Mouse (Mus musculus) kidney, embryonic 14.5 days (tissue): ENCODE results near the gene Sccpdh. TPM values are rescaled to one million over a fixed set of nuclear protein-coding genes. Genes with fewer than 3 reads are reported as not detected.
"Not testable (repeated sequence)": the region's sequence is repeated elsewhere in the genome, so short reads cannot be mapped to it uniquely, and the experiment has no call there.

Source experiments
- ATAC-seq: fragments of 200-750 bp; cut with Nextera tagmentation; 2 replicates; pipeline ENCODE4 v1.8.0; 2017; ENCODE audit warnings: moderate number of reproducible peaks, mild to moderate bottlenecking, moderate TSS enrichment, moderate library complexity; ENCODE audit not compliant: low FRiP score, low TSS enrichment
- H3K27ac ChIP-seq: fragments of 300-500 bp; sonication (generic); 2 replicates; pipeline ENCODE4 v1.5.1; 2014; ENCODE audit warnings: low read depth, mild to moderate bottlenecking, low read length, moderate library complexity, mixed read lengths
- H3K27me3 ChIP-seq: fragments of 300-500 bp; sonication (generic); 2 replicates; pipeline ENCODE4 v1.6.1; 2014; ENCODE audit warnings: mild to moderate bottlenecking, low read length; ENCODE audit not compliant: control insufficient read depth, insufficient read depth
- H3K36me3 ChIP-seq: fragments of 300-500 bp; sonication (generic); 2 replicates; pipeline ENCODE4 v1.6.1; 2014; ENCODE audit warnings: low read length, mixed read lengths; ENCODE audit not compliant: control insufficient read depth, insufficient read depth
- H3K4me1 ChIP-seq: fragments of 300-500 bp; sonication (generic); 2 replicates; pipeline ENCODE4 v1.6.1; 2014; ENCODE audit warnings: low read length, mixed read lengths; ENCODE audit not compliant: control insufficient read depth, insufficient read depth
- H3K4me2 ChIP-seq: fragments of 300-500 bp; sonication (generic); replicated peaks from 2 replicates; pipeline ENCODE4 v1.6.1; 2014; ENCODE audit warnings: low read depth, mild to moderate bottlenecking, low read length
- H3K4me3 ChIP-seq: fragments of 300-500 bp; sonication (generic); 2 replicates; pipeline ENCODE4 v1.5.1; 2014; ENCODE audit warnings: mild to moderate bottlenecking, low read length
- H3K9ac ChIP-seq: fragments of 300-500 bp; sonication (generic); 2 replicates; pipeline ENCODE4 v1.6.1; 2014; ENCODE audit warnings: low read depth, mild to moderate bottlenecking, low read length, moderate library complexity
- H3K9me3 ChIP-seq: fragments of 300-500 bp; sonication (generic); 2 replicates; pipeline ENCODE4 v1.6.1; 2016; ENCODE audit warnings: low read length; ENCODE audit not compliant: control insufficient read depth
- WGBS: fragments of 180-500 bp; shearing (Covaris S2); extraction: QIAGEN DNeasy Blood & Tissue Kit; methylation state at CpG from one replicate; pipeline ENCODE4 v1.1.7; 2014; 5-methylcytosine and 5-hydroxymethylcytosine counted together
- polyA plus RNA-seq: library from polyadenylated mRNA; unstranded; fragments of >200 nt; fragmentation: Nextera tagmentation; extraction: Ambion mirVana; gene quantifications from 2 replicates; pipeline ENCODE4 v1.2.1, GENCODE M21; 2014

Sccpdh gene
- polyA plus RNA-seq, 1 experiment from 2014 or later: 74.6 TPM

- 86% methylated on average over 5 of the region's 5 CpGs for WGBS
- no peaks in the 10 kb centered on the region for H3K4me1 ChIP-seq
- ATAC-seq: no peak
- H3K4me2 ChIP-seq: no peak overlapping the region
- H3K9me3 ChIP-seq: no peaks in the 10 kb centered on the region
- H3K27me3 ChIP-seq: no peaks in the 10 kb centered on the region
- no peak overlapping the region for H3K27ac ChIP-seq
- no peaks in the 10 kb centered on the region for H3K36me3 ChIP-seq
- no peak overlapping the region for H3K9ac ChIP-seq
- no peak overlapping the region for H3K4me3 ChIP-seq
Observed at GRCm38 (mm10) chr1:179663065-179663464, 4.9 kb upstream of the Sccpdh start.

DNA sequence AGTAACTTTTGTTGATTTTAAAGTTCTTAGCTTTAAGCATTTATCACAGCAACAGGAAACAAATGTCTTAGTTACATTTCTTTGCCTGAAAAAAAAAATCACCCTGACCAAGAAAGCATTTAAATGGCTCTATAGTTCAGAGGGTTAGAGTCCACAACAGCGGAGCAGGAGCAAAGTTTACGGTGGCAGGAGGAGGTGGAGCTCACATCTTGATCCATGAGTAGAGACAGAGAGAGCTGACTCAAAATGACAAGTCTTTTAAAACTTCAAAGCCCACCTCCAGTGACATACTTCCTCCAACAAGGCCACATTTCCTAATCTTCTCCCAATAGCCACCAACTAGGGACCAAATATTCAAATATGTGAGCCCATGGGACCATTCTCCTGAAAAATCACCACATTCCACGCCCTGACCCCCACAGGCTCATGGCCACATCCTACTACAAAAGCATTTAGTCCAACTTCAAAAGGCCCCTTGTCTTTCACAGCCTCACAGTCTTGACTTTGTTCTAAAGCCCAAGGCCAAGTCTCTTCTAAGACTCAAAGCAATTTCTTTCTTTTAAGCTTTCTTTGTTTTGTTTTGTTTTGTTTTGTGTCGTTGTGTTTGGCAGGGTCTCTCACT is 3.6 kb upstream of the Sccpdh start:
- no peak for ATAC-seq

DNA sequence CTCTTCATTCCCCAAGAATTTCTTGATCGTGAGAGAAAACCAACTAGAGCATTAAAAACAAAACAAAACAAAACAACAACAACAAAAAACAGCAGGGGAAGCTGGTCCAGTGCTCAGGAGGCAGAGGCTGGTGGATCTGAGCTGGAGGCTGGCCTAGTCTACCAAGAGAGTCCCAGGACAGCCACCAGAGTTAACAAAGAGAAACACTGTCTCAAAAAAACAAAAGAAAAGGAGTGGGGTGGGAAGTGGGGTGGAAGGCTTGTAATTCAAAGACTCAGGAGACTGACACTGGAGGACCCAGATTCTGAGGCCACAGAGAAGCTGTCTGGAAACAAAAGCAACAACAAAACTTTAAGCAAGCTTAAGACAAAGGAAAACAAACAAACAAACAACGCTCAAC is 1.0 kb upstream of the Sccpdh start:
- no peak overlapping the region for H3K9ac ChIP-seq
- no peak overlapping the region for H3K27ac ChIP-seq
- no peaks in the 10 kb centered on the region for H3K27me3 ChIP-seq
- no peaks in the 10 kb centered on the region for H3K36me3 ChIP-seq
- no peak overlapping the region for H3K4me2 ChIP-seq
- 76% methylated on average over 2 of the region's 2 CpGs for WGBS
- H3K4me3 ChIP-seq: no peak overlapping the region
- H3K9me3 ChIP-seq: no peaks in the 10 kb centered on the region
- ATAC-seq: no peak
- 0 out of 2 replicates have a peak, but pooled peaks cover 6% of the 10 kb centered on the region for H3K4me1 ChIP-seq

More for the DNA sequence above, 3.6 kb upstream of the Sccpdh start:
- H3K36me3 ChIP-seq: no peaks in the 10 kb centered on the region
- H3K27me3 ChIP-seq: no peaks in the 10 kb centered on the region
- no peak overlapping the region for H3K27ac ChIP-seq
- no peak overlapping the region for H3K4me3 ChIP-seq
- no peak overlapping the region for H3K4me2 ChIP-seq
- H3K9me3 ChIP-seq: no peaks in the 10 kb centered on the region
- H3K9ac ChIP-seq: no peak overlapping the region
- WGBS: 57% methylated on average over 4 of the region's 4 CpGs
- H3K4me1 ChIP-seq: 0 out of 2 replicates have a peak, but pooled peaks cover 6% of the 10 kb centered on the region

DNA sequence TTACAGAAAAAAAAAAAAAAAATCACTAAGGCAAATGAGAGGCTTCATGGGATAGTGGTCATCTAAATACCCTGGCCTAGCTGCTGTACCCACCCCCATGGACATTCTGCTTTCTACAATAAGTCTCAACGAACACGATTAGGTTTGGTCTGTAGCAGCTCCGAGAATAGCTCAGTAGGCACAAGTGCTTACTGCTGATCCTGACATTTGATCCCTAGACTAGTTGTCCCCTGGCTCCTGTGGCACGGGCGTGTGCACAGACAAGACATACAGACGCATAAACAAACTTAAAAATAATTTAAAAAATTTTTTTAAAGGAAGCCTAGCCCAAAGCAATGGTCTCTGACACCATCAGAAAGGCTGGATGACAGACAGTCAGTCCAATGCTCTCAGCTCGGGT is 560 bp upstream of the Sccpdh start:
- Histone ChIP-seq H3K9me3 (no peaks in the 10 kb centered on the region), H3K4me3 (peak overlapping the region; percentile 89), H3K27ac (no peak overlapping the region), H3K36me3 (no peaks in the 10 kb centered on the region; the same call in 1 of the 2 replicates), H3K27me3 (no peaks in the 10 kb centered on the region), H3K4me2 (peak overlapping the region; percentile 62), H3K4me1 (0 out of 2 replicates have a peak, but pooled peaks cover 6% of the 10 kb centered on the region), H3K9ac (peak overlapping the region; percentile 90; the same call in 1 of the 2 replicates)
- ATAC-seq: peak; percentile 9; the same call in 1 of the 2 replicates
- WGBS: 4% methylated on average over 7 of the region's 7 CpGs

GRCm38 (mm10) chr1:179668836-179669537 is 977 bp downstream of the Sccpdh start:
- WGBS: 16% methylated on average over 12 of the region's 12 CpGs
- Histone ChIP-seq H3K4me2 (peak overlapping the region; percentile 62), H3K36me3 (peaks cover 7% of the 10 kb centered on the region), H3K9ac (peak overlapping the region; percentile 90), H3K27ac (peak overlapping the region; percentile 83; the same call in 1 of the 2 replicates), H3K27me3 (no peaks in the 10 kb centered on the region), H3K4me1 (0 out of 2 replicates have a peak, but pooled peaks cover 6% of the 10 kb centered on the region), H3K4me3 (peak overlapping the region; percentile 89), H3K9me3 (no peaks in the 10 kb centered on the region)
- ATAC-seq: peak; percentile 26; the same call in 1 of the 2 replicates

DNA sequence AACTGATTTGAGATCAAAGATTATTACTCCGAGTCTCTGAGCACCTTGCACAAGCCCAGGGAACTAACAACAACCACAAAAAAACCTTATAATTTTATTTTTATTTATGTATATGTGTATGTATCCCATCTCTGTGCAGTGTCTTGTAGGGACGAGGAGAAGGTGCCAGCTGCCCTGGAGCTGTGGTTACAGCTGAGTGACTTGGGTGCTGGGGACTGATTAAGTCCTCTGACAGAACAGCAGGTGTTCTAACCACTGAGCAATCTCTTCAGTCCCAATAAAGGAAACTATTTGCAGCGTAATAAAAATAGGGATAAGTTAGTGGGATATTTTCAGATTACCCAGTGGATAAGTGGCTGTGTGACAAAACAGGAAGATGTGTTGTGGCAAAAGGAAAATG is 6.3 kb downstream of the Sccpdh start:
- H3K9me3 ChIP-seq: no peaks in the 10 kb centered on the region
- H3K27me3 ChIP-seq: no peaks in the 10 kb centered on the region
- peaks cover 39% of the 10 kb centered on the region for H3K36me3 ChIP-seq
- WGBS: 93% methylated on average over 3 of the region's 3 CpGs
- H3K4me2 ChIP-seq: no peak overlapping the region
- ATAC-seq: no peak
- H3K9ac ChIP-seq: no peak overlapping the region
- no peak overlapping the region for H3K4me3 ChIP-seq
- 0 out of 2 replicates have a peak, but pooled peaks cover under 1% of the 10 kb centered on the region for H3K4me1 ChIP-seq
- no peak overlapping the region for H3K27ac ChIP-seq

DNA sequence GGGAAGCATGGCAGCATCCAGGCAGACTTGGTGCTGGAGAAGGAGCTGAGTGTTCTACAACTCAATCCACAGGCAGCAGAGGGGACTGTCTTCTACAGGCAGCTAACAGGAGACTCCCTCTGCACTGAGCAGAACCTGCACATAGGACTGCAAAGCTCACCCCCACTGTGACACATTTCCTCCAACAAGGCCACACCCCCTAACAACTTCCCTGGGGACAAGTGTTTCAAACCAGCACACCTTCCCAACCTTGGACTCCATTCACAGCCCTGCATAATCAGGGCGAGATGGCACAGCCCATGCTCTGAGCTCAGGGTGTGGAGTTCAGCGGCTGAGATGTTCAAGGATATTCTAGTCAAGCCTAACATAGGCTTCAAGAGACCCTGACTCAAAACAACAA is 9.0 kb downstream of the Sccpdh start:
- no peak overlapping the region for H3K4me3 ChIP-seq
- no peak for ATAC-seq
- no peak overlapping the region for H3K9ac ChIP-seq
- WGBS: 90% methylated on average over 2 of the region's 2 CpGs
- peaks cover 58% of the 10 kb centered on the region for H3K36me3 ChIP-seq
- H3K4me1 ChIP-seq: no peaks in the 10 kb centered on the region
- no peaks in the 10 kb centered on the region for H3K27me3 ChIP-seq
- no peak overlapping the region for H3K4me2 ChIP-seq
- no peaks in the 10 kb centered on the region for H3K9me3 ChIP-seq
- no peak overlapping the region for H3K27ac ChIP-seq

- WGBS: 92% methylated on average over 4 of the region's 4 CpGs
- H3K4me1 ChIP-seq: no peaks in the 10 kb centered on the region
- peaks cover 60% of the 10 kb centered on the region for H3K36me3 ChIP-seq
- H3K4me2 ChIP-seq: no peak overlapping the region
- H3K27me3 ChIP-seq: no peaks in the 10 kb centered on the region
- no peak overlapping the region for H3K4me3 ChIP-seq
- ATAC-seq: no peak
- no peak overlapping the region for H3K9ac ChIP-seq
- no peak overlapping the region for H3K27ac ChIP-seq
- no peaks in the 10 kb centered on the region for H3K9me3 ChIP-seq
Observed at GRCm38 (mm10) chr1:179679326-179679725, 11.3 kb downstream of the Sccpdh start.

- H3K9me3 ChIP-seq, H3K27ac ChIP-seq, H3K4me1 ChIP-seq, H3K4me3 ChIP-seq, H3K27me3 ChIP-seq, ATAC-seq, H3K9ac ChIP-seq, H3K4me2 ChIP-seq: not testable (repeated sequence)
- WGBS: 91% methylated on average over 9 of the region's 10 CpGs
- H3K36me3 ChIP-seq: peaks cover 67% of the 10 kb centered on the region
Observed at GRCm38 (mm10) chr1:179682753-179683152, 14.7 kb downstream of the Sccpdh start.
